12 mouse cellular contexts compared by ENCODE assay signal in genomic region chrX:95163452-95163851, GRCm38 (mm10). TPM values are rescaled to one million over a fixed set of nuclear protein-coding genes. Genes with fewer than 3 reads are reported as not detected.
A peak's percentile ranks its signal among the peaks of the same experiment; 100 is the strongest.
DNase-seq lines count a peak whose midpoint lies in the region; ATAC-seq and TF ChIP-seq lines count a peak whose summit lies in the region.
"Had no signal": no experiment of that assay in that cellular context is flagged by ENCODE, and none has a peak within 500 bp of the region (broad histone marks: within the 10 kb centered on the region; RNA-seq: fewer than 3 reads in every experiment).

No protein-coding gene starts in this region.

- 0 out of 2 replicates have a peak overlapping the region, but pooled peaks have one; percentile 20 for H3K9ac ChIP-seq in hindbrain, embryonic 14.5 days
- no peak overlapping the region for H3K9ac ChIP-seq in lung, embryonic 14.5 days
- no peak overlapping the region for H3K9ac ChIP-seq in midbrain, embryonic 11.5 days (ENCODE audit: low read length)
- no peak overlapping the region for H3K9ac ChIP-seq in stomach, embryonic 16.5 days (ENCODE audit: low read length)
- H3K9ac ChIP-seq: liver, embryonic 15.5 days had no signal

- no peak for DNase-seq in hindbrain, embryonic 14.5 days (ENCODE audit: low spot score)
- no peak for DNase-seq in hindbrain, embryonic 10.5 days (ENCODE audit: low spot score)
- no peak for DNase-seq in lung, embryonic 14.5 days
- no peak for DNase-seq in lung, postnatal 10 days
- no peak for DNase-seq in midbrain, embryonic 11.5 days (ENCODE audit: low spot score, missing footprints)
- no peak for DNase-seq in cerebellum, postnatal 4 days (ENCODE audit: low spot score in 2 of 2)
- no peak for DNase-seq in cerebellum, adult 8-10 months
- DNase-seq: adrenal gland, postnatal 14 days had no signal

- H3K4me1 ChIP-seq in hindbrain, embryonic 14.5 days (replicated peaks; ENCODE audit: control insufficient read depth, insufficient read depth, low read length), result peaks cover 15% of the 10 kb centered on the region
- 0 out of 2 replicates have a peak, but pooled peaks cover 4% of the 10 kb centered on the region for H3K4me1 ChIP-seq in hindbrain, embryonic 10.5 days (replicated peaks)
- no peaks in the 10 kb centered on the region for H3K4me1 ChIP-seq in lung, embryonic 14.5 days (ENCODE audit: insufficient read depth)
- H3K4me1 ChIP-seq in midbrain, embryonic 11.5 days (ENCODE audit: control insufficient read depth, insufficient read depth, low read length), result peaks cover 9% of the 10 kb centered on the region; the same call in 1 of the 2 replicates
- H3K4me1 ChIP-seq in stomach, embryonic 16.5 days (ENCODE audit: control insufficient read depth, insufficient read depth, low read length), result no peaks in the 10 kb centered on the region
- H3K4me1 ChIP-seq: liver, embryonic 15.5 days had no signal

- H3K4me3 ChIP-seq in hindbrain, embryonic 14.5 days (replicated peaks; ENCODE audit: low read length), result peak overlapping the region; percentile 8; the same call in 1 of the 2 replicates
- no peak overlapping the region for H3K4me3 ChIP-seq in hindbrain, embryonic 10.5 days
- H3K4me3 ChIP-seq in lung, embryonic 14.5 days (ENCODE audit: low read depth, low read length), result no peak overlapping the region
- H3K4me3 ChIP-seq in midbrain, embryonic 11.5 days (ENCODE audit: low read depth, low read length), result peak overlapping the region; percentile 2; the same call in 1 of the 2 replicates
- no peak overlapping the region for H3K4me3 ChIP-seq in stomach, embryonic 16.5 days (replicated peaks; ENCODE audit: low read length)
- H3K4me3 ChIP-seq: liver, embryonic 15.5 days had no signal

- TF ChIP-seq CTCF in lung, embryonic 14.5 days (IDR thresholded peaks at IDR 0.05; ENCODE audit: low read depth), result no peak

- no peaks in the 10 kb centered on the region for H3K27me3 ChIP-seq in hindbrain, embryonic 14.5 days (ENCODE audit: control insufficient read depth, insufficient read depth, low read length)
- peaks cover 26% of the 10 kb centered on the region for H3K27me3 ChIP-seq in hindbrain, embryonic 10.5 days (ENCODE audit: insufficient read depth, poor library complexity, severe bottlenecking)
- H3K27me3 ChIP-seq in lung, embryonic 14.5 days (ENCODE audit: insufficient read depth, low read length), result no peaks in the 10 kb centered on the region
- no peaks in the 10 kb centered on the region; the same call in 1 of the 2 replicates for H3K27me3 ChIP-seq in midbrain, embryonic 11.5 days (ENCODE audit: control insufficient read depth, insufficient read depth, low read length)
- H3K27me3 ChIP-seq in stomach, embryonic 16.5 days (ENCODE audit: control insufficient read depth, insufficient read depth, low read length), result no peaks in the 10 kb centered on the region

- ATAC-seq in hindbrain, embryonic 14.5 days (ENCODE audit: low FRiP score), result no peak
- ATAC-seq in lung, embryonic 14.5 days (ENCODE audit: insufficient read depth), result no peak
- no peak for ATAC-seq in midbrain, embryonic 11.5 days (ENCODE audit: low FRiP score)
- no peak for ATAC-seq in stomach, embryonic 16.5 days (ENCODE audit: insufficient read depth, low FRiP score)

- no peaks in the 10 kb centered on the region for H3K9me3 ChIP-seq in hindbrain, embryonic 14.5 days (ENCODE audit: control insufficient read depth, low read length)
- no peaks in the 10 kb centered on the region for H3K9me3 ChIP-seq in hindbrain, embryonic 10.5 days
- no peaks in the 10 kb centered on the region for H3K9me3 ChIP-seq in lung, embryonic 14.5 days (ENCODE audit: low read depth, low read length)
- no peaks in the 10 kb centered on the region for H3K9me3 ChIP-seq in midbrain, embryonic 11.5 days (ENCODE audit: control insufficient read depth, low read length)
- no peaks in the 10 kb centered on the region for H3K9me3 ChIP-seq in stomach, embryonic 16.5 days (replicated peaks; ENCODE audit: control insufficient read depth, low read length)
- H3K9me3 ChIP-seq: liver, embryonic 15.5 days had no signal

- H3K27ac ChIP-seq in hindbrain, embryonic 14.5 days, result no peak overlapping the region
- no peak overlapping the region for H3K27ac ChIP-seq in hindbrain, embryonic 10.5 days
- no peak overlapping the region for H3K27ac ChIP-seq in lung, embryonic 14.5 days (ENCODE audit: low read depth)
- H3K27ac ChIP-seq in midbrain, embryonic 11.5 days (ENCODE audit: low read depth, low read length), result no peak overlapping the region
- H3K27ac ChIP-seq in stomach, embryonic 16.5 days (ENCODE audit: low read length), result no peak overlapping the region; the same call in 1 of the 2 replicates
- H3K27ac ChIP-seq: liver, embryonic 15.5 days; macrophage had no signal

- H3K4me2 ChIP-seq in hindbrain, embryonic 14.5 days (replicated peaks), result peak overlapping the region; percentile 72
- H3K4me2 ChIP-seq in lung, embryonic 14.5 days, result peak overlapping the region; percentile 58
- peak overlapping the region; percentile 61 for H3K4me2 ChIP-seq in midbrain, embryonic 11.5 days
- peak overlapping the region; percentile 16; the same call in 1 of the 2 replicates for H3K4me2 ChIP-seq in stomach, embryonic 16.5 days (ENCODE audit: low read depth, low read length)
- H3K4me2 ChIP-seq: heart, embryonic 11.5 days had no signal

- H3K36me3 ChIP-seq in hindbrain, embryonic 14.5 days (replicated peaks; ENCODE audit: control insufficient read depth, insufficient read depth), result no peaks in the 10 kb centered on the region
- no peaks in the 10 kb centered on the region for H3K36me3 ChIP-seq in hindbrain, embryonic 10.5 days
- H3K36me3 ChIP-seq in lung, embryonic 14.5 days (ENCODE audit: insufficient read depth), result no peaks in the 10 kb centered on the region
- H3K36me3 ChIP-seq in midbrain, embryonic 11.5 days (ENCODE audit: control insufficient read depth, insufficient read depth, low read length), result no peaks in the 10 kb centered on the region
- no peaks in the 10 kb centered on the region for H3K36me3 ChIP-seq in stomach, embryonic 16.5 days (ENCODE audit: control insufficient read depth, insufficient read depth, low read length)
- H3K36me3 ChIP-seq: liver, embryonic 15.5 days had no signal

RNA-seq across cellular contexts. Expression of gene Arhgef9, which starts 33.2 kb away (rescaled TPM):
- 39.6 and 44.9 TPM in 2 replicates for polyA plus RNA-seq in hindbrain, embryonic 14.5 days (2014; fragmentation: Nextera tagmentation; extraction: Ambion mirVana)
- 11.8 and 14.3 TPM in 2 replicates for polyA plus RNA-seq in hindbrain, embryonic 10.5 days (2016; fragmentation: Nextera tagmentation; extraction: Ambion mirVana)
- 11.3 and 12.3 TPM in 2 replicates for polyA plus RNA-seq in lung, embryonic 14.5 days (2014; fragmentation: Nextera tagmentation; extraction: Ambion mirVana)
- polyA plus RNA-seq in midbrain, embryonic 11.5 days (2014; fragmentation: Nextera tagmentation; extraction: Ambion mirVana), result 11.6 and 13.7 TPM in 2 replicates
- polyA plus RNA-seq in stomach, embryonic 16.5 days (2015; fragmentation: Nextera tagmentation; extraction: Ambion mirVana), result 14.1 and 14.2 TPM in 2 replicates

Comparison
In these comparisons a context has a peak if more than half of its experiments do, and no peak if none do; other contexts are left out.
1. H3K4me3 ChIP-seq: peak in hindbrain, embryonic 14.5 days (single experiment) and midbrain, embryonic 11.5 days (single experiment); none in hindbrain, embryonic 10.5 days (single experiment), lung, embryonic 14.5 days (single experiment) and stomach, embryonic 16.5 days (single experiment).
2. H3K4me2 ChIP-seq: peak in every context shown above with its lines; median percentile 72 in hindbrain, embryonic 14.5 days; 61 in midbrain, embryonic 11.5 days; 58 in lung, embryonic 14.5 days; 16 in stomach, embryonic 16.5 days.